Mouse (Mus musculus) naive thymus-derived CD4-positive, alpha-beta T cell, adult 2 months (primary cell): Measurements from ENCODE around the gene Ttc39b.

Experiments used
- DNase-seq: peaks from one replicate; pipeline ENCODE4 v3.0.0-alpha.2; 2011; ENCODE audit warnings: low read depth

The Ttc39b gene

DNA sequence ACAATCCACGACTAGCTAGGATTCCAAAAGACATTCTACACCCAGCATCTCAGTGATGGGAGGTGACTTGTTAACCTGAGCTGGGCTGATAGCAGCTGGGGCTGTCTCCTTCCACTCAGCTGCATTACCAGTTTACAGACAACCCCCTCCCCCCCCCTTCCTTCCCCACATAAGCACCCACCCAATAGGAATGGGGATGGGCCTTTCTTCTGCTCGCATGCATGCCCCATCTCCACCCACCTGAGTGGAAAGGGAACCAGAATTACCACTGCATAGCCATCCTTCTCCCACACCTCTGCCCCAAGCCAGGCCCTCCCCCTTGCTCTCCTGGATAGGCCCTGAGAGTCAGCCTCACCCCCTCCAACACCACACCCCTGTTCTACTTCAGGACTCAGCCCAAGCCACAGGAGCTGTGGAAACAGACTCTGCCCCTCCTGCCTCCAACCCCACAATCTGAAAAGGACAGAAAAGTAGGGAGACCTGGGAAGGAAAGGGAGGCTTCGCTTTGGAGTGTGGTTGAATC is 6.2 kb downstream of the Ttc39b start:
- DNase-seq, result no peak

DNA sequence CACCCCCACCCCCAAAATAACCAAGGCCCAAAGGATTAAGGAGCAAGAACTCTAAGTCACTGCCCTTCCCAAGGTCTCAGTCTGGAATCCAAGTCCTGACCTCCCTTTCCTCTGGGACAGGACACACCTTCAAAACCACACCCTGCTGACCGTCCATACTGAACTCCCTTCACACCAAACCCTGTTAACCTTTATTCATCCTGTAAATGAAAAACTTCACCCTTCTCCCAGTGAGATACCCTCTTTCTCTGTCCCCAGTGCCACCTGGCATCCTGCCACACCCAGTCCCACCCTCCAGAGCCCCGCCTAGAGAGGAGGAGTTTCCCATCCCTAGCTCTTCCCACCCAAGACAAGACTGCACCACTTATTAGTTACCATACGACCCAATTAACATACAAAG is 7.3 kb downstream of the Ttc39b start:
- DNase-seq, result no peak

DNA sequence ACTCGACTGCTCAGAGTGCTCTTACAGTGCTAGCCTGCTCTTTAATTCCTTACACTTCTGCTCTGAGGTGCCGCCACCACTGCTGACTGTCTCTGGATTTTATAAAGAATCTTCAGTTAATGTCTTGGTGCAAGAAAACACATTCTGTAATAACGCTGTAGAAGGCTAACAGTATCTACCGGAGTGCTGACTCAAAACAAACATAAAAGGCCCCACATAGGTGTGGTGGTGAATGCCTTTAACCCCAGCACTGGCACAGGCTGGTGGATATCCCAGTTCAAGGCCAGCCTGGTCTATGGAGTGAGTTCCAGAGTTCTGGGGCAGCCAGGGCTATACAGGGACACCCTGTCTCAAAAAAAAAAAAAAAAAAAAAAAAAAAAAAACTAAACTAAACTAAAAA is 8.1 kb downstream of the Ttc39b start:
- DNase-seq, result no peak

DNA sequence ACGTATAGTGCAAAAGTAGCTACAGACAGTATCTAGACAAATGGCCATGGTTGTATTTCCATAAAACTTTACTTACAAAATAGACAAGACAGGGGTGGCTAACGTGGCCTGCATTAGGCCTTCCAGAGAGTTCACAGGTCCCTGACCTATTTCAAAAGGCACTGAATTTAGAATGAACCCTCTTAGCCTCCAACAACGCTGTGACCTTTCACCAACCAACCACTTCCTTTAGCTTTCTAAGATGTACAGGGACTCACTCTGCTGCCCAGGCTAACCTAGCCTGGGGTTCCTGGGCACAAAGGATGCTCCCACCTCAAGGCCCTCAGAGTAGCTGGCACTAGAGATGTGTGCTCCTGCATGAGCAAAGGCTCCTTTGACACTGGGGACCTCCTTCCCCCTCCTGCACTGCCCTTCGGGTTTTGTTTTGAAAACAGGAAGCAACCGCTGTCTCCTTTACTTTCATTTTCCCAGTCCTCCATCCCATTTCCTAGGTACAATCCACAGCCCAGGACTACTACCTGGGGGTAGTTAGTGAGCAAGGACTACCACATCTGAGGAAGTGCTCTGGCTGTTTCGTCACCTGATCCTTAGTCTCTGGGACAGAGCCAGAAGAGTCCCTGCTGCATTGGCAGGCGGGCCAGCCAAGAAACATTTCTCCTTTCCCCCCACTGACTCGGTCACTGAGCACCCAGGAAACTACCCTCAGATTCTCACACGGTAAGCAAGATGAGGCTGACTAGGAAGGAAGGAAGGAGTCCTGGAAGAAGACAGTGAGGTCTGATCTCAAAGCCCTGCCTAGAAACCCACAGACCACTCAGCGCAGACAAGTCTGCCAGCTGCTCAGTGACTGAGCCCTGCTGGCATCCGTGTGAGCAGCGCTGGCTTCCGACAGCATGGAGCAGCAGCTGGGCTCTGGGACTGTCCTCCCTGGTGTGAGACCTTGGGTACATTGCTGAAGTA is 8.9 kb downstream of the Ttc39b start:
- peak; percentile 71 for DNase-seq

DNA sequence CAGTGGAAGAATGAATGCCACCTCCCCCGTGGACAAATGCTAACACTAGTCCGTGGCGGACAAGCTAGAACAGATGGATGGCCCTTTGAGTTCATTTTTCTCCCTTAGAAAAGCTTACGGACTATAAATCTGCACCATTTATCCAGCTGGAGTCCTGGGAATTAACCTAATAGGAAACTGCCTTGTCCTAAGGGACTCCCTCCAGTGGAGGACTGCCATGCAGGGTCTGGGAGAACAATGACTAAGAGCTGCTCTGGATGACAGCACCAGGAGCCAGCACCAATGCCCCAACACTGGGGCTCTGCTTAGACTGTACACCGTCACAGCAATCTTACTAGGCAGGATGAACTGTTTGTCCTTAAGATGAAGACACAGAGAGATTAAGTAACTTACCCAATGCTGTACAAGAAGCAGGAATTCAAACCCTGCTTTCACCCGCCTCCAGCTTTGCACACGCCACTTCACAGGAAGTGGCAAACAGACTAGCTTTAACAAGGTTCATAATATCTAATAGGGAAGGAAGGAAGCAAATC is 9.7 kb downstream of the Ttc39b start:
- DNase-seq, result peak; percentile 63

DNA sequence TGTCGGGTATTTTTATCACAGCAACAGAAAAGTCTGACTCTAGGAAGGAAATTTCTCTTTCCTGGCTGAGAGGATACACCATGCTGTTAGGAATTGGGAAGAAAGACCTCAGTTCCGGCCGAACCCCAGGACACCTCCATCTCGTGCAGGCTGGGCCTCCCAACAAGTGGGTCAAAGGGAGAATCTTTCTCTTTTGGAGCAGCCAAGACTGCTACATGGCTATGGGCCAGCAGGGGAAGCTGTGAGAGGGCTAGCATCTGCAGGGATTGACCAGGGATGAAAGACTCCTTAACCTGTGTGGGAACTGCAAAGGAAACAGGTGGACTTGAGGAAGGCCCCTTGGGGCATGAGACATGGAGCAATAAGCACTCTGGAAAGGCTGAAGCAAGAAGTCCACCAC is 11.7 kb downstream of the Ttc39b start:
- no peak for DNase-seq

DNA sequence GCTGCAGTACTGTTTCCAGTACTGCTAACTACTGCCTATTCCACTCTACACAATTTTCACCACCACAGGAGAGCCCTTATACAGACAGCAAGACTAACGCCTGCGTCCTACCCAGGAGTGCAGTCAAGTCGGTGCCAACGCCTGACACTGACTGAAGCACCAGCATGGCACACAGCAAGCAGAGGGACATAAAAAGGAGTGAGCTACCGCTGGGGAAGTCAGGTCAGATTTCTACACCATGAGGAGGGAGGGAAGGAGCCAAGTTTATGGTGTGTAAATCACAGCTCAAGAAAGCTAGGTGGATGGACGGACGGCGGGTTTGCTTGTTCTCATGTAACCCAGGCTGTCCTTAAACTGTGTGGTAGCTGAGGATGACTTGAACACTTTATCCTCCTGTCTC is 12.6 kb downstream of the Ttc39b start:
- DNase-seq, result no peak

DNA sequence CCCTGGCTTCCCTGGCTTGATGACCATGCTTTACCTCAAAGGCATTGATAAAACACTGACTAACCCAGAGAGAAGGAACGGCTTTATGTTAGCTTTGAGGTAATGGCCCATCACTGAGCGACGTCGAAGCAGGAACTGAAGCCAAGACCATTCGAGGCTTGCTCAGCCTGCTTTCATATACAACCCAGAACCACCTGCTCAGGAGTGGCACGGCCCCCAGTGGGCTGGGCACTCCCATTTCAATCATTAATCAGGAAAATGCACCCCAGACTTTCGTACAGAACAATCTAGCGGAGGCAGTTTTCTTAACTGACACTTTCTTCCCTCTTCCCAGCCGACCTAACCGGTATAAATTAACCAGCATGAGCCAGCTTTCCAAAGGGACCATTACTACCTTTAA is 13.1 kb downstream of the Ttc39b start:
- DNase-seq, result no peak

DNA sequence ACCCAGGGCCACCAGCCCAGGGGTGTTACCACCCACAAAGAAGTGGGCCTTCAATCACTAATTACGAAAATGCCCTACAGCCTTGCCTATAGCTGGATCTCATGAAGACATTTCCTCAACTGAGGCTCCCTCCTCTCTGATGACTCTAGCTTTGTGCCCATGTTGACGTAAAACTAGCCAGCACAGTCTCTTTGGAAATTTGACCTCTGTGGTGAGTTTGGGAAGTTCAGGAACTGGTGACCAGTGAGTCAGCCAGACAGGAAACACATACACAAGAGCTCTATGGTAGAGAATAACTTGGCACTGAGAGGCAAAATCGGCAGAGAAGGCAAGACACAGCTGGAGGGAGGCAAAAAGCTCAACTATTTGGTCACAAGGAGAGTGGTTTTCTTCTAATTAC is 15.1 kb downstream of the Ttc39b start:
- DNase-seq, result no peak

DNA sequence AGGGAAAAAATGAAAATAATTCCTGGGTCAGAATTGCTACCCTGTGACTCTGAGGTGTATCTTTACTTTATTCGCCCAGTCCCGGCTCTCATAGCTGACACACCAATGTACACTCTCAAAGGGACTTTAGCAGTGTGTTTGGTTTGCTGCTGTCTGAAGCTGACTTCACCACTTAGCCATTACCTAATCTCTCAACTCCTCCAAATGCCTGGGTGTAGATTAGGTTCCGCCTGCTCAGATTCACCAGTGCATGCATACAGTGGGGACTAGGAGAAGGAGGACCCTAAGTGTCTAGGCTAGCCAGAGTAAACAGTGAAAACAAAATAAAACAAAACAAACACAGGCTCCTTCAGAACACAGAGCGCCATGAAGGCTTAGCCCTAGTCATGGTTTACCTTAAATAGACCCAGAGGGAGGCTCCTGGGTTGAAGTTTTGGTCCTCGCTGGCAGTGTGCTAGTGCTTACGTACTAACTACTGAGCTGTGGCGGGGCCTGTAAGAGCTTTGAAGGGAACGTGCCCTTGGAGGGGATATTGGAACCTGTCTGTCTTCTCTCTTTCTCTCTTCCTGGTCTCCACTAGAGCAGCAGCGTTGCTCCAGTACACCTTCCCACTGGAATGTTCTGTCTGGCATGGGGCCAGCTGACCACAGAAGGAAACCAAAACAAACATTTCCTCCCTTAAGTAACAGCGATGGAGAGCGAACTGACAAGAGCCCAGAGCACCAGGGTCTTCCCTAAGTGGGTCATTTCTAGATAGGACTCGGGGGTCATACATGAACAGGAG is 16.2 kb downstream of the Ttc39b start:
- no peak for DNase-seq

DNA sequence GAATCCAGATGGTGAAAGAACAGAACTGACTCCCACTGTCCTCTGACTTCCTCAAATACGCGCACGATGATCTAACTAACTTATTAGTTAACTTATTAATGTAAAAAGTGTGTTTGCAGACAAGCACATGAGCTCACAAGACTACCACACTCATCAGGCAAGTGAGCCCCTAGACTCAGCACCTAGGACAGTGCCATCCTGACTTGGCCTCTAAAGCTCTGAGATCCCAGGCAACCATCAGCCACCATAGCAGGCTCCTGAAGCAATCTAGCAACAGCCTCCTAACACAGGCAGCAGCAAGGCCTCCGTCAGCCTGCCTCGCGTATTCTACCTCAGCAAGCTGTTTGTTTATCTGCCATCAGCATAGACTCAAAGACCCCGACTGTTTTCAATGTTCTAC is 17.2 kb downstream of the Ttc39b start:
- DNase-seq, result no peak

DNA sequence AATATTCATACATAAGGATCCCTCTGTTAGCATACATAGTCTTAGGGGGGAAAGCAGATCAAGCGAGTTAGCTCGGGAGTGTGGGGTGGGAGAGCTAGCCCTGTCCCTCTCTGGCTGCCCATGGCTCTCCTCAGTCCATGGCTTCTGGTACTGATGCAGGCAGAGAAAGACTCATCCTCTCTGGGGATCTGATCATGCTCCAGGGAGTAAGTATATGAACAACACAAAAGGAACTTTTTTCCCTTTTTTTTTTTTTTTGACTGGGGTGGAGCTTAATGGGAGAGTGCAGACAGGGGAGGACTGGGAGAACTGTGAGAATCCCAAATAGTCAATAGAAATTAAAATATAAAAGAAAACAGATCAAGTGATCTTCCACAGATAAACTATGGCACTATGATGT is 19.0 kb downstream of the Ttc39b start:
- DNase-seq, result no peak

DNA sequence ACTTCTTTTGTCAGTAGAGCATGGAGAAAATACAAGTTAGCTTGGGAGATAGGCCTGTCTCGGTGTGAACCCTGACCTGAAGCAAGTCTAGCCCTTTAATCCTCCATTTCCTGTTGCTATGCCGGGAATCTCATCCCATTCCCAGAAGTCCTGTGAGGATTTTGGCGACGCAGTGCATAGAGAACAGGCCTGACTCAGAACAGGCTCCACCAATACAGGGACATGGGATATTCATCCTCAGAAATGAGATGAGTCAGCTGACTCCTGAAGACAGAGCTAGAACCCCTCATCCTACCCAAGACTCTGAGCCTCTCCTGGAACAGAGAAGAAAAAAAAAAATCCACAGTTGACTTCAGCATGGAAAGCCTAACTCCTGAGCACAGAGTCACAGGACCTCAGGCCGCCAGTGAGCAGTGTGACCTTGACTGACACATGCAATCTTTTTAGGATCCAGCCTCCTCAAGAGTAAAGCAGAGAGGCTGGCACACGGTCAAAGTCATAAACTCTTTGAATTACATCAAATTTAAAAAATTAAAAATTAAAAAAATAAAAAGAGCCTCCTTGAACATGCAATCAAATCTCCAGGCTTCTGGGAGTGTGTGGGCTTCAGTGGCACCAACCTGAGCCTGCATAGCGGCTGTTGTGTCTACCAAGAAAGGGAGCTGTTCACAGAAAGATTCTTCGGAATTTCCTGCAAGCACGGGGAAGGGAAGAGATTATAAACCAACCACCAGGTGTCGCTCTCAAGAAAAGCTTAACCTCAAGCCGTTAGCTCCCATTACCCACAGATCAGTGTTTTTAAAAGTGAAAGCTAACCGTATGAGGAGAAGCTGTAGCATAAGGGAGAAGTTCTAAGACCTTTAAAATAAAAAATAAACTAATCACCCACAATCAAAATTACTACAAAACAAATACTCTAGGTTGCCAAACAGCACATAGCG is 20.9 kb downstream of the Ttc39b start:
- peak; percentile 91 for DNase-seq

DNA sequence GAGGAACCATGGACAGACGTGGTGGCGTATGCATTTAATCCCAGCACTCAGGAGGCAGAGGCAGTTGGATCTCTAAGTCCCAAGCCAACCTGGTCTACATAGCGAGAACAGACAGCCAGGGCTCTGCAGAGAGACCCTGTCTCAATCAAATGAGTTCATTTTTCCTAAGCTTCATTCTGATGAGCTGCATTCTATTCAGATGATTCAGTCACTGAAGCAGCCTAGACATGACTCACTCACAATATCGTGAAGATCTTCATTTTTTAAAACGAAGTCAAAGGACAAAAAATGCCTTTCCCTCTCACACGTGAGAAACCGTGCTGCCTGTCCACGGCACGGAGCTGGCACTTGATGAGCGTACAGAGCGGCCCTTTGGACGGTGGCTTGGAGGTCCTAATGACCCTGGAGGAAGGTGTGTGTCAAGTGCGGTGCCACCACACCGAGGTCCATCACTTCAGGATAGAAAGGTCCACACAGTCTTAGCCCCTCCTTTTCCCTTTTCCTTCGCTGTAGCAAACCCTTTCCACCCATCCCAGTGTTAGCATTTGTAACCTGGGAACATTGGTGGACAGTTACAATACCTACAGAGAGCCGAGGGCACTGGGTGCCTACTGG is 21.8 kb downstream of the Ttc39b start:
- DNase-seq, result no peak

DNA sequence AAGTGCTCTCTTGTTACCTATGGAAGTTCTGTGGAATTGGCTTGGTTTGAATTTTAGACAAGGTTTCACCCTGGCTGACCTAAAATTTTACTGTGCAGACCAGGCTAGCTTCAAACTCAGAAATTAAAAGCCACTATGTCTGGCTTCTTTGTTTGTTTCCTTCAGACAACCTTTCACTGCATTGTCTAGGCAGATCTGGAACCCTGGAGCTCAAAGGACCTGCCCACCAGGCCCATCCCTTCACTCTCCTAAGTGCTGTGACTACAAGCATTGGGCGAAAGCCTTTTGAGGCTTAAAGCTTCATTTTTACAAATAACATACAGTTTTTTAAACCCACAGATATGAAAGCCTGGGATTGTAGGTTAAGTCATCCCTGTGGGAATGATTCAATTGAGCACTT is 22.3 kb downstream of the Ttc39b start:
- no peak for DNase-seq

DNA sequence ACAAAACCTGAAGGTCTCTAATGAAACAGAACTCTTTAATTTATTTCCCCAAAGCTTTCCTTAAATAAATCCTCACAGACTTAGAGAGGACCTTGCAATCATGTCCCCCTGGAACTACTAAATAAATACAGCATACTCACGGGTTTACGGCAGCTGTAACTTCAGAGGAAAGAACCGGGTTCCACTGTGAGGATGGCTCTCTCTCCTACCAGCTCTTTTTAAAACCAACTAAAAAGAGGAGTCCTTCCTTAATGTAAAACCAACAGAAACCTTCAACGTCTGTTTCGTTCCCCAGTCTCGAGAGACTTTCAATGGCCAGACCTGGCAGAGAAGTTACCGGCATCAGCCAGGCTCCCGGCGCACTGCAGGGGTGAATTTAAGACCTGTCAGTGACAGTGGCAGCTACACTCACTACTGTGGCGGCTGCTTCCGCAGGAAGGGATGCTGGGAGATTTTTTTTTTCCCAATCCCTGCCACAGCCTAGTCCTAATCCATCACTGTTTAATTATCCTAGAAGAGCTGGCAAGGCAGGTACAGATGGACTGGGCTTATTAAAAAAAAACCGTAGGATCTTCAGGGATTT is 39.2 kb downstream of the Ttc39b start:
- no peak for DNase-seq

DNA sequence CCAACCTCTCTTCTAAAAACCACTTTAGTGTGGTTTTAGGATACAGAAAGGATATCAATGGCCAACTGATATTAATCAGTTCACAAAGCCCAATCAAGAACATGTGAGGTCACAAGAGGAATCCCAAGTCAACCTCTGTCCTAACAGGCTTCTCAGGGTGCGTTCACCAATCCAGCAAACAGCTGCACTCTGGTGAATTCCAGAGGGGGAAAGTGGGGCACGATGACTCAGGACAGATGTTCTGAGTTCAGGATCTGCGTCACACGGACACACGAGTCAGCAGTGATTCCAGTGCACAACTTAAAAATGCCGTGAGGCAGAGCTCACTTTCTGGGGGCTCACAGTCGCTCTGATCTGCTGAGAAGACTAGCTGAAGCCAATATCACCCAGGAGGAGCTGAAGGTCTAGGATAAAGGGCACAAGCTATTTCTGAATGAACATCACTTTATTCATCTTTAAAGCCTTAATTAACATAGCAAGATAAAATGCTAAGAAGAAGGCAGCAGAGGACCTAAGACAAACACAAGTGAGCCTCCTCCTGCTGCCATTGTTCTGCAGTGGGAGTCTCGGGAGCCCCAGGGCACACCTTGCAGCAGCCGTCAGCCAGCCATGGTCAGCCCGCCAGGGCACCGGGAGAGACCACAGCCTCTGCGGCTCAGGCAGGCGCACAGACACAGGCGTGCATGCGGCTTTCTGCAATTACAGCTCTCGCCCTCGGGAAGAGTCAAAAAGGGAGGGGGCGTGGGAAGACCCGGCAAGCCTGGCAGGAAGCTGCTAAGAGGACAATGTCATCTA is 39.9 kb downstream of the Ttc39b start:
- DNase-seq, result no peak

DNA sequence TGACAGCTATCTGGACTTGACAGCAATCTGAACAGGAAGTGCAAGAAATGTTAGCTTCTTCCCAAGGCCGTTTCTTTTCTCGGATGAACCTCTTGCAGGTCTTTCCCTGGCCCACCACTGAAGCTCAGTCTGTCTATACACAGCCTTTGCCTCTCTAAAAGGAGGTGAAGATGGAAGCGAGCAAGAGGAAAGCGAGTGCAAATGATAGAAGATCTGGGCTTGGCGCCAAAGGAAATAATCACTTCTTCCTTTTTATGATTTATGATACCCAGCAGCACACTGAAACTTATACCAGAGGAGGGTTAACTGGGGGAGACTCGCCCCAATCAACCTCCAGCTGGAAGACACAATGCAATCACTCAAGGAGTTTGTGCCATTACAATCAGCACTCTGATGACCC is 41.6 kb downstream of the Ttc39b start:
- DNase-seq, result no peak

DNA sequence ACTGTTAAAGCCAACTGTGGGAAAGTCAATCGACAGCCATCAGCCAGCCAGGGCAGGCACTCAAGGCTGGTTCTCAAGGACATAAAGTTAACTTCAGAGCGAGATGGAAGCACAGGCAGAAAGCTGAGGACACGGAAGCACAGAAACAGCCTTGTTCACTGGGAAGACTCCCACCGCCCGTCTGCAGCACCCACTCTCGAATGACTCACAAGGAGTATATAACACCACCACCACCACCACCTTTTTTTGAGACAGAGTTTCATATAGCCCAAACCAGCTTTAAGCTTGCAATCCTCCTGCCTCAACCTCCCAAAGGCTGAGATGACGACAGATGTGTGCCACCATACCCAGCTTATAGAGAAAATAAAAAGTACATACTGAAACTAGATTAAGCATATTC is 44.8 kb downstream of the Ttc39b start:
- DNase-seq, result no peak

DNA sequence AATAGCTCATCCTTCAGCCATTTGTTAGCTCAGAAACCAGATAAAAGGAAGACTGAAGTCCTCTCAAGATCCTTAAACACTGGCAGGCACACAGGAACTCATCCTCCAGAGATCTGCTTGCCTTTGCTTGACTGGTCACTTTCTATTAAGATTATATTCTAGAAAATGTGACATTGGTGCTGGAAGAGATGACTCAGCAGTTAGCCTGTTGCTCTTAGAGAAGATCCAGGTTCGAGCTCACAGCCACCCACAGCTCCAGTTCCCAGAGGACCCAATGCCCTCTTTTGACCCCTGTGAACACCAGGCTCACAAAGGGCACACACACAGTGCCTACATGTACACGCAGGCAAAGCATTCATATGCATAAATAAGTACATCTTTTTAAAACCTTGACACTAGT is 49.8 kb downstream of the Ttc39b start:
- no peak for DNase-seq
